8 mouse cellular contexts compared by ENCODE assay signal in genomic region chr11:52396597-52397188, GRCm38 (mm10). TPM values are rescaled to one million over a fixed set of nuclear protein-coding genes. Genes with fewer than 3 reads are reported as not detected.
DNase-seq lines count a peak whose midpoint lies in the region; ATAC-seq and TF ChIP-seq lines count a peak whose summit lies in the region.

No protein-coding gene starts in this region.

- H3K27ac ChIP-seq in left cerebral cortex, adult 2 months, result peak overlapping the region; percentile 97
- peak overlapping the region; percentile 68 for H3K27ac ChIP-seq in bone marrow macrophage, adult 2 months (ENCODE audit: insufficient read depth, low read depth, low read length)
- peak overlapping the region; percentile 93 for H3K27ac ChIP-seq in forebrain, embryonic 16.5 days (ENCODE audit: low read length)
- peak overlapping the region; percentile 87 for H3K27ac ChIP-seq in liver, embryonic 15.5 days (replicated peaks)

- peak; percentile 84 for ATAC-seq in forebrain, embryonic 16.5 days
- peak; percentile 71 for ATAC-seq in liver, embryonic 15.5 days (ENCODE audit: insufficient read depth)
- peak; percentile 28; the same call in 1 of the 2 replicates for ATAC-seq in neutrophil, adult 5-6 weeks (ENCODE audit: extremely low read depth, insufficient number of reproducible peaks, low FRiP score, poor library complexity, severe bottlenecking)

- DNase-seq in left cerebral cortex, adult 2 months (ENCODE audit: extremely low spot score in 1 of 2, low spot score in 2 of 2), result no peak
- no peak for DNase-seq in left cerebral cortex, postnatal 36 days (ENCODE audit: low spot score in 2 of 2)
- DNase-seq in right cerebral cortex, postnatal 4 days, result no peak
- no peak for DNase-seq in left cerebral cortex, adult 9 months (ENCODE audit: low spot score in 2 of 2)

- H3K9me3 ChIP-seq in forebrain, embryonic 16.5 days (ENCODE audit: control insufficient read depth, low read length), result no peaks in the 10 kb centered on the region
- no peaks in the 10 kb centered on the region for H3K9me3 ChIP-seq in liver, embryonic 15.5 days (replicated peaks)

- no peak for TF ChIP-seq POLR2A in bone marrow macrophage, adult 2 months (IDR thresholded peaks at IDR 0.05; ENCODE audit: borderline replicate concordance, low read depth, low read length)

- intact Hi-C loops in left cerebral cortex, adult 2 months (cut with DNase I), result no loop called here
- intact Hi-C loops in left cerebral cortex, postnatal 36 days (cut with DNase I), result no loop called here

- no peaks in the 10 kb centered on the region for H3K27me3 ChIP-seq in forebrain, embryonic 16.5 days (replicated peaks; ENCODE audit: control insufficient read depth, insufficient read depth, low read length)
- no peaks in the 10 kb centered on the region for H3K27me3 ChIP-seq in liver, embryonic 15.5 days

- no peaks in the 10 kb centered on the region for H3K36me3 ChIP-seq in forebrain, embryonic 16.5 days (ENCODE audit: control insufficient read depth, insufficient read depth)
- 0 out of 2 replicates have a peak, but pooled peaks cover under 1% of the 10 kb centered on the region for H3K36me3 ChIP-seq in liver, embryonic 15.5 days (replicated peaks)

- WGBS in forebrain, embryonic 16.5 days, result under 1% methylated on average over 30 of the region's 33 CpGs
- WGBS in liver, embryonic 15.5 days (ENCODE audit: insufficient replicate concordance), result 1% methylated on average over 33 of the region's 33 CpGs

- TF ChIP-seq CTCF in left cerebral cortex, adult 2 months (IDR thresholded peaks at IDR 0.05), result no peak
- TF ChIP-seq CTCF in bone marrow macrophage, adult 2 months (IDR thresholded peaks at IDR 0.05; ENCODE audit: low read depth, low read length), result no peak

- H3K4me3 ChIP-seq in left cerebral cortex, adult 2 months, result peak overlapping the region; percentile 88
- H3K4me3 ChIP-seq in bone marrow macrophage, adult 2 months (ENCODE audit: insufficient read depth, low read length), result peak overlapping the region; percentile 94
- peak overlapping the region; percentile 90 for H3K4me3 ChIP-seq in forebrain, embryonic 16.5 days (replicated peaks; ENCODE audit: low read length)
- H3K4me3 ChIP-seq in liver, embryonic 15.5 days (replicated peaks), result peak overlapping the region; percentile 97

- peak overlapping the region; percentile 95 for H3K9ac ChIP-seq in forebrain, embryonic 16.5 days (replicated peaks; ENCODE audit: low read depth, low read length)
- peak overlapping the region; percentile 92 for H3K9ac ChIP-seq in liver, embryonic 15.5 days

- H3K4me1 ChIP-seq in bone marrow macrophage, adult 2 months (ENCODE audit: control insufficient read depth, insufficient read depth, low read length), result no peaks in the 10 kb centered on the region
- H3K4me1 ChIP-seq in forebrain, embryonic 16.5 days (replicated peaks; ENCODE audit: control insufficient read depth, insufficient read depth, low read length), result peaks cover 10% of the 10 kb centered on the region
- H3K4me1 ChIP-seq in liver, embryonic 15.5 days (replicated peaks), result peaks cover 49% of the 10 kb centered on the region

- peak overlapping the region; percentile 67 for H3K4me2 ChIP-seq in forebrain, embryonic 16.5 days (ENCODE audit: low read length)
- peak overlapping the region; percentile 78 for H3K4me2 ChIP-seq in liver, embryonic 15.5 days

RNA-seq across cellular contexts. Expression of gene 9530068E07Rik, which starts 0.5 kb away (rescaled TPM):
- 10 to 100 TPM; 59.2 to 64.2 TPM for total RNA-seq in left cerebral cortex, adult 2 months (2021)
- 10 to 100 TPM; 65.7 to 65.8 TPM for total RNA-seq in left cerebral cortex, postnatal 36 days (2021)
- polyA plus RNA-seq in bone marrow macrophage, adult 2 months (2012; ENCODE audit: insufficient read depth, insufficient read length, missing spikeins), result 134 and 137 TPM in 2 replicates
- 116 and 124 TPM in 2 replicates for polyA plus RNA-seq in forebrain, embryonic 16.5 days (2015; fragmentation: Nextera tagmentation; extraction: Ambion mirVana)
- polyA plus RNA-seq in liver, embryonic 15.5 days (2015; fragmentation: Nextera tagmentation; extraction: Ambion mirVana), result 55.4 and 58.7 TPM in 2 replicates
- total RNA-seq in neutrophil, adult 5-6 weeks (2017), result 60.3 and 71.5 TPM in 2 replicates

RNA-seq across cellular contexts. Expression of gene Vdac1, which starts 36.0 kb away (rescaled TPM):
- 100 to 1,000 TPM; 518 to 557 TPM for total RNA-seq in left cerebral cortex, adult 2 months (2021)
- total RNA-seq in left cerebral cortex, postnatal 36 days (2021), result 100 to 1,000 TPM; 542 to 579 TPM
- polyA plus RNA-seq in bone marrow macrophage, adult 2 months (2012; ENCODE audit: insufficient read depth, insufficient read length, missing spikeins), result 116 and 118 TPM in 2 replicates
- 329 and 341 TPM in 2 replicates for polyA plus RNA-seq in forebrain, embryonic 16.5 days (2015; fragmentation: Nextera tagmentation; extraction: Ambion mirVana)
- 119 TPM in 2 replicates for polyA plus RNA-seq in liver, embryonic 15.5 days (2015; fragmentation: Nextera tagmentation; extraction: Ambion mirVana)
- 42.9 and 53.9 TPM in 2 replicates for total RNA-seq in neutrophil, adult 5-6 weeks (2017)

Comparison
In these comparisons a context has a peak if more than half of its experiments do, and no peak if none do; other contexts are left out.
1. ATAC-seq: peak in every context shown above with its lines; median percentile 84 in forebrain, embryonic 16.5 days; 71 in liver, embryonic 15.5 days; 28 in neutrophil, adult 5-6 weeks.